Mouse (Mus musculus): ENCODE measurements around the gene Ccdc97. TPM values are rescaled to one million over a fixed set of nuclear protein-coding genes. Genes with fewer than 3 reads are reported as not detected.

Gene Ccdc97
- polyA plus RNA-seq, 1 experiment from 2014 or later: 24.6 TPM

DNA sequence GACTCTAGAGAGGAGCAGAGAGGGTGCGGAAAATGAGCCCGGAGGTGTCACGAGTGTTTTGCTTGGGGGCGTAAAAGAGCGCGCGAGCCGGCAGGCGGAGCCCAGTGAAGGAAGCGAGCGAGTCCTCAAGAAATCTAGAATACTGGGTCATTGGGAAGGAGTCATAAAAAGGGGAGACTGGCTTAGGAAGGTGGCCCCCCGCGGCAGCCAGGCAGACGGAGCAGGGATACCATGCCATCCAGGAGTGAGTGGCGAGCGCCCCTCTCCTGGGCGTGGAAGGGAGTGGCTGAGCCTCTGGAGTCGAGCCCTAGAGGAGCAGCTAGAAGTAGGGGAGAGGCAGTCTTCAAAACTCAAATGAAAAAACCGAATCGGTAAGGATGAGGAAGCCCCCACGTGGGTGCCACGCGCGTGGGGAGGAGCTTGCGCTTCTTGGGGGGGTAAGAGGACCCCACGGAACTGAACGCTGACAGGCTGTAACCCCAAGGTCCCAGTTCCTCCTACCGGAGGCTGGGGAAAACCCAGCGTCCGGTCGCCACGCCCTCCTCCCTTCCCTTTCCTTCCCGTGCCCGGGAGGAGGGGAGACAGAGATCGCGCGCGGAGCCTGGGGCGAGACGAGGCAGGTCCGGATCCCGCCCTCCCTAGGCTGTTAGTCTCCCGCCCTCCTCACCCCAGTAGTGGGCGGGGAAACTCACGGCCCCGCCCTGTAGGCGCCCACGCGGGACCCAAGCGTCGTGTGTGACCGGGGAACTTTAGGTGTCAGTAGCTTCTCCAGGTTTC, 29.9 kb downstream of the Ccdc97 start:
- peaks cover 16% of the 10 kb centered on the region for H3K36me3 ChIP-seq
- peak overlapping the region; percentile 71 for H3K9ac ChIP-seq
- peak overlapping the region; percentile 29 for H3K27ac ChIP-seq (ENCODE audit: poor library complexity, severe bottlenecking)
- peak overlapping the region; percentile 89 for H3K4me2 ChIP-seq
- H3K4me3 ChIP-seq: peak overlapping the region; percentile 59
- H3K27me3 ChIP-seq (replicated peaks): no peaks in the 10 kb centered on the region; the same call in 1 of the 2 replicates
- H3K4me1 ChIP-seq (replicated peaks): peaks cover 19% of the 10 kb centered on the region
- peak; percentile 81 for ATAC-seq (ENCODE audit: insufficient number of reproducible peaks, low FRiP score)
- under 1% methylated on average over 51 of the region's 52 CpGs for WGBS
- no peaks in the 10 kb centered on the region for H3K9me3 ChIP-seq (replicated peaks)

DNA sequence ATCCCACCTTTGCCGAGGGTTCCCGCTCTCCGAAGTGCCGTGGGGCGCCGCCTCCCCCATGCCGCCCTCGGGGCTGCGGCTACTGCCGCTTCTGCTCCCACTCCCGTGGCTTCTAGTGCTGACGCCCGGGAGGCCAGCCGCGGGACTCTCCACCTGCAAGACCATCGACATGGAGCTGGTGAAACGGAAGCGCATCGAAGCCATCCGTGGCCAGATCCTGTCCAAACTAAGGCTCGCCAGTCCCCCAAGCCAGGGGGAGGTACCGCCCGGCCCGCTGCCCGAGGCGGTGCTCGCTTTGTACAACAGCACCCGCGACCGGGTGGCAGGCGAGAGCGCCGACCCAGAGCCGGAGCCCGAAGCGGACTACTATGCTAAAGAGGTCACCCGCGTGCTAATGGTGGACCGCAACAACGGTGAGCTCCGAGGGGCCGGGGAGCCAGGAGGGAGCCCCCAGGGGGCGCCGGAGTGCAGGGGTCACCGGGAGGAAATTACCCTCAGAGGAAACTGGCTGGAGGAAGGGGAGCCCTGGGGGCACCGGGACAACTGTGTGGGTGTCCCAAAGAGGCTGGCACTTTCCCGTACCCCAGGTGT, 31.0 kb downstream of the Ccdc97 start:
- WGBS: under 1% methylated on average over 47 of the region's 47 CpGs
- H3K4me2 ChIP-seq: peak overlapping the region; percentile 89
- peak; percentile 4; the same call in 1 of the 2 replicates for ATAC-seq (ENCODE audit: insufficient number of reproducible peaks, low FRiP score)
- peak overlapping the region; percentile 29 for H3K27ac ChIP-seq (ENCODE audit: poor library complexity, severe bottlenecking)
- H3K36me3 ChIP-seq: peaks cover 15% of the 10 kb centered on the region
- H3K27me3 ChIP-seq (replicated peaks): no peaks in the 10 kb centered on the region; the same call in 1 of the 2 replicates
- peak overlapping the region; percentile 71 for H3K9ac ChIP-seq
- peaks cover 29% of the 10 kb centered on the region for H3K4me1 ChIP-seq (replicated peaks)
- H3K9me3 ChIP-seq (replicated peaks): no peaks in the 10 kb centered on the region
- H3K4me3 ChIP-seq: peak overlapping the region; percentile 59

GRCm38 (mm10) chr7:25686680-25687531, 32.0 kb downstream of the Ccdc97 start, which contains the start of gene Tgfb1:
TSS of gene Tgfb1 (plus strand) at chr7:25687002.
- Histone ChIP-seq H3K4me1 (replicated peaks) (peaks cover 34% of the 10 kb centered on the region), H3K4me3 (peak within 1 kb of the TSS; percentile 59), H3K4me2 (peak within 1 kb of the TSS; percentile 89), H3K9ac (peak within 1 kb of the TSS; percentile 71), H3K27me3 (replicated peaks) (no peaks in the 10 kb centered on the region; the same call in 1 of the 2 replicates), H3K9me3 (replicated peaks) (no peaks in the 10 kb centered on the region), H3K27ac (ENCODE audit: poor library complexity, severe bottlenecking) (peak within 1 kb of the TSS; percentile 75), H3K36me3 (peaks cover 12% of the 10 kb centered on the region)
- peak; percentile 49 for ATAC-seq (ENCODE audit: insufficient number of reproducible peaks, low FRiP score)
- under 1% methylated on average over 46 of the region's 69 CpGs for WGBS

- Histone ChIP-seq H3K4me1 (replicated peaks) (peaks cover 42% of the 10 kb centered on the region), H3K36me3 (peaks cover 9% of the 10 kb centered on the region; the same call in 1 of the 2 replicates), H3K9ac (peak overlapping the region; percentile 71; the same call in 1 of the 2 replicates), H3K4me2 (peak overlapping the region; percentile 89), H3K27me3 (replicated peaks) (no peaks in the 10 kb centered on the region; the same call in 1 of the 2 replicates), H3K4me3 (peak overlapping the region; percentile 59), H3K27ac (ENCODE audit: poor library complexity, severe bottlenecking) (no peak overlapping the region), H3K9me3 (replicated peaks) (no peaks in the 10 kb centered on the region)
- ATAC-seq (ENCODE audit: insufficient number of reproducible peaks, low FRiP score): no peak
- 66% methylated on average over 21 of the region's 21 CpGs for WGBS
These were observed 32.9 kb downstream of the Ccdc97 start for GRCm38 (mm10) chr7:25685926-25686470.

- peaks cover 9% of the 10 kb centered on the region; the same call in 1 of the 2 replicates for H3K36me3 ChIP-seq
- 86% methylated on average over 6 of the region's 6 CpGs for WGBS
- ATAC-seq (ENCODE audit: insufficient number of reproducible peaks, low FRiP score): no peak
- no peaks in the 10 kb centered on the region for H3K9me3 ChIP-seq (replicated peaks)
- H3K4me2 ChIP-seq: no peak overlapping the region
- H3K9ac ChIP-seq: no peak overlapping the region
- H3K27ac ChIP-seq (ENCODE audit: poor library complexity, severe bottlenecking): no peak overlapping the region
- H3K27me3 ChIP-seq (replicated peaks): no peaks in the 10 kb centered on the region; the same call in 1 of the 2 replicates
- H3K4me3 ChIP-seq: no peak overlapping the region
- peaks cover 38% of the 10 kb centered on the region for H3K4me1 ChIP-seq (replicated peaks)
These were observed 34.2 kb downstream of the Ccdc97 start for GRCm38 (mm10) chr7:25684659-25685058.

- 0 out of 2 replicates have a peak overlapping the region, but pooled peaks have one; percentile 15 for H3K4me2 ChIP-seq
- 41% methylated on average over 7 of the region's 7 CpGs for WGBS
- no peaks in the 10 kb centered on the region for H3K9me3 ChIP-seq (replicated peaks)
- H3K27me3 ChIP-seq (replicated peaks): no peaks in the 10 kb centered on the region; the same call in 1 of the 2 replicates
- H3K9ac ChIP-seq: no peak overlapping the region
- ATAC-seq (ENCODE audit: insufficient number of reproducible peaks, low FRiP score): no peak
- H3K27ac ChIP-seq (ENCODE audit: poor library complexity, severe bottlenecking): 0 out of 2 replicates have a peak overlapping the region, but pooled peaks have one; percentile 5
- H3K4me3 ChIP-seq: no peak overlapping the region
- H3K36me3 ChIP-seq: peaks cover 9% of the 10 kb centered on the region; the same call in 1 of the 2 replicates
- peaks cover 33% of the 10 kb centered on the region for H3K4me1 ChIP-seq (replicated peaks)
These were observed 35.3 kb downstream of the Ccdc97 start for GRCm38 (mm10) chr7:25683474-25684180.

- H3K9me3 ChIP-seq (replicated peaks): no peaks in the 10 kb centered on the region
- WGBS: 40% methylated on average over 15 of the region's 15 CpGs
- peaks cover 29% of the 10 kb centered on the region for H3K4me1 ChIP-seq (replicated peaks)
- H3K4me3 ChIP-seq: peak overlapping the region; percentile 60
- ATAC-seq (ENCODE audit: insufficient number of reproducible peaks, low FRiP score): no peak
- peaks cover 9% of the 10 kb centered on the region; the same call in 1 of the 2 replicates for H3K36me3 ChIP-seq
- peak overlapping the region; percentile 66 for H3K4me2 ChIP-seq
- H3K27me3 ChIP-seq (replicated peaks): peaks cover 6% of the 10 kb centered on the region; the same call in 1 of the 2 replicates
- H3K9ac ChIP-seq: no peak overlapping the region
- peak overlapping the region; percentile 31; the same call in 1 of the 2 replicates for H3K27ac ChIP-seq (ENCODE audit: poor library complexity, severe bottlenecking)
These were observed 37.3 kb downstream of the Ccdc97 start for GRCm38 (mm10) chr7:25681341-25682231.

DNA sequence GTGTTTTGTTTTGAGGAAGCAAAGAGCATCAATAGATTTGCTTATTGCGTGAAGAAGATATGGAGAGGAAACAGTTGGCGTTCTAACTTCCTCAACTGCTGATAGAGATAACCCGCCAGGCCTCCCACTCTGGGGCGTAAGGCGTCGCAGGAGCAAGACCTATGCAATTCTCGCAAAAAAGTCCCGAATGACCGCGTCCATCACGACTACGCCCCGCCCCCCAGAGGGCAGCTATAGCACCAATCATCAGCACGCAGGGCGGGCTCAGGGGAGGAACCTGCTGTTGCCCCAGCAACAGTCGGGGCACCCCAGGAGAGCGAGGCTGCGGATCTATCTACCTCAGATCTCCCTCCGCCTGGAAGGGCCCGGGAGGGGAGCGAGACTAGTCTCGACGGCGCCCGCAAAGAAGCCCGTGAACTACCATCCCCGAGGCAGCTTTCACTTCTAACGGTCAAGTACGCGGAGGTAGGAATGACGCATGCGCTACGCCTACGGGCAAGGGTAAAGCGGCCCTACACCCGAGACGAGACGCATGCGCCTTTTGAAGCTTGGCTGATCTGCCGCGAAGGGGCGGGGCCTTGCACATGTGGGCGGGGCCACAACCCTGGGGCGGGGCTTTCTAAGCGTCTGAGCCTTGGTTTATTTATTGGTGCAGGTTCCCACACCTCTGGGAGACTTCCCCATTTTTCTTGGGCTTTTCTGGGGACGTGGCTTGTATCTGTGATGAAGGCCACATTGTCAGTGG, 38.2 kb downstream of the Ccdc97 start, which contains the start of gene B9d2:
Gene B9d2, plus strand, starts transcription at position 267 of the 745 bp plus-strand sequence.
- WGBS: under 1% methylated on average over 46 of the region's 46 CpGs
- peaks cover 9% of the 10 kb centered on the region; the same call in 1 of the 2 replicates for H3K36me3 ChIP-seq
- H3K4me1 ChIP-seq (replicated peaks): peaks cover 25% of the 10 kb centered on the region
- H3K4me3 ChIP-seq: peak within 1 kb of the TSS; percentile 60
- peak within 1 kb of the TSS; percentile 84 for H3K27ac ChIP-seq (ENCODE audit: poor library complexity, severe bottlenecking)
- no peaks in the 10 kb centered on the region for H3K9me3 ChIP-seq (replicated peaks)
- H3K4me2 ChIP-seq: peak within 1 kb of the TSS; percentile 66
- peaks cover 15% of the 10 kb centered on the region for H3K27me3 ChIP-seq (replicated peaks)
- ATAC-seq (ENCODE audit: insufficient number of reproducible peaks, low FRiP score): peak; percentile 96
- peak within 1 kb of the TSS; percentile 61; the same call in 1 of the 2 replicates for H3K9ac ChIP-seq

Measured in heart, embryonic 12.5 days (tissue).